Mouse (Mus musculus): ENCODE measurements around the gene Spg7. TPM values are rescaled to one million over a fixed set of nuclear protein-coding genes. Genes with fewer than 3 reads are reported as not detected.
"Not testable (repeated sequence)": the region's sequence is repeated elsewhere in the genome, so short reads cannot be mapped to it uniquely, and the experiment has no call there.

The Spg7 gene
- total and polyA plus RNA-seq, 2 experiments from 2014 or later: 65.1 to 83.1 TPM

DNA sequence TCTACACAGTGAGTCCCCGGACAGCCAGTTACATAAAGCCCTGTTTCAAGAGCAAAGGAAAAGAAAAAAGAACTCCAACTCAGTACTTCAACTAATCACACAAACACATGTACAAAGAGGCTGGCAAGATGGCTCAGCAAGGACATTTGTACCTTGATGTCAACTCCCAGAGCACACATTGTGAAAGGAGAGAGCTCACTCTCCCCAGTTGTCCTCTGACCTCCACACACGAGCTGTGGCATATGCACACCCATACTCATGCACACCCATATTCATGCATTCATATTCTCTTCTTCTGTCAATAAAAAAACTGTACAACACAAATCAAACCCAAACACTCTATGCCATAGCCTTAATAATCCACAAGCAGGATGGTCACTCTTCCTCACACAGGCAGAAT, 41.9 kb upstream of the Spg7 start:
- H3K36me3 ChIP-seq (replicated peaks; ENCODE audit: control insufficient read depth, insufficient read depth, low read length): no peaks in the 10 kb centered on the region; the same call in 1 of the 2 replicates
- WGBS: 64% methylated on average over 2 of the region's 2 CpGs
- H3K9me3 ChIP-seq (replicated peaks; ENCODE audit: control insufficient read depth, low read length): no peaks in the 10 kb centered on the region
- peaks cover 33% of the 10 kb centered on the region for H3K4me1 ChIP-seq (ENCODE audit: control insufficient read depth, insufficient read depth)
- H3K27ac ChIP-seq (ENCODE audit: low read depth): peak overlapping the region; percentile 65
- no peaks in the 10 kb centered on the region for H3K27me3 ChIP-seq (ENCODE audit: control insufficient read depth, insufficient read depth, low read length)
- H3K9ac ChIP-seq (replicated peaks; ENCODE audit: low read depth, low read length): no peak overlapping the region
- no peak overlapping the region for H3K4me3 ChIP-seq (ENCODE audit: low read depth, low read length)
- no peak for ATAC-seq (ENCODE audit: insufficient read depth, low read depth)
- no peak overlapping the region for H3K4me2 ChIP-seq (ENCODE audit: low read depth, low read length)
- no peak for DNase-seq (ENCODE audit: low spot score)
- TF ChIP-seq CTCF (IDR thresholded peaks at IDR 0.05; ENCODE audit: low read depth) (no peak), EP300 (IDR thresholded peaks at IDR 0.05; ENCODE audit: low read depth) (no peak)

- TF ChIP-seq CTCF (IDR thresholded peaks at IDR 0.05; ENCODE audit: low read depth) (no peak), EP300 (IDR thresholded peaks at IDR 0.05; ENCODE audit: low read depth) (no peak)
- ATAC-seq (ENCODE audit: insufficient read depth, low read depth): no peak
- 59% methylated on average over 1 of the region's 1 CpGs for WGBS
- no peaks in the 10 kb centered on the region for H3K9me3 ChIP-seq (replicated peaks; ENCODE audit: control insufficient read depth, low read length)
- peak; percentile 46 for DNase-seq (ENCODE audit: low spot score)
- no peak overlapping the region for H3K4me3 ChIP-seq (ENCODE audit: low read depth, low read length)
- peak overlapping the region; percentile 65 for H3K27ac ChIP-seq (ENCODE audit: low read depth)
- no peak overlapping the region for H3K4me2 ChIP-seq (ENCODE audit: low read depth, low read length)
- H3K9ac ChIP-seq (replicated peaks; ENCODE audit: low read depth, low read length): no peak overlapping the region
- peaks cover 32% of the 10 kb centered on the region for H3K4me1 ChIP-seq (ENCODE audit: control insufficient read depth, insufficient read depth)
- no peaks in the 10 kb centered on the region for H3K27me3 ChIP-seq (ENCODE audit: control insufficient read depth, insufficient read depth, low read length)
- H3K36me3 ChIP-seq (replicated peaks; ENCODE audit: control insufficient read depth, insufficient read depth, low read length): no peaks in the 10 kb centered on the region; the same call in 1 of the 2 replicates
Measured at GRCm38 (mm10) chr8:123021259-123021658, 41.5 kb upstream of the Spg7 start.

DNA sequence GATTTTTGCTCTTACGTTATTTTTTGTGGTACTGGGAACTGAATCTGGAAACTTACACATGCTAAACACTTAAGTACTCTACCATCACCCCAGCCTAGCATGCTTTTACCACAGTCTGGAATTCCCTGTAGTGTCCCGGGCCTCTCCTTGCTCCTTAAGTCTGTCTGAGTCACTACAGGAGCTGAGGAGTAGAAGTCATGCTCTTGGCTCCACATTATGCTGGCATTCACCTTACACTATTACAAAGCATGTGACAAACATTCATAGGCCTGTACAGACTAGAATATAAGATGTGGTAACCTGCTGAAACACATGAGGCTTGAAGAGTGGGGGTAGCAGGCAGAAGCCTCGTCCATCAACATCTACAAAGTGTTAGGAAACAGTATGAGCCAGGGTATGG, 40.0 kb upstream of the Spg7 start:
- H3K36me3 ChIP-seq (replicated peaks; ENCODE audit: control insufficient read depth, insufficient read depth, low read length): no peaks in the 10 kb centered on the region; the same call in 1 of the 2 replicates
- H3K9ac ChIP-seq (replicated peaks; ENCODE audit: low read depth, low read length): no peak overlapping the region
- H3K9me3 ChIP-seq (replicated peaks; ENCODE audit: control insufficient read depth, low read length): no peaks in the 10 kb centered on the region
- 64% methylated on average over 3 of the region's 3 CpGs for WGBS
- H3K4me3 ChIP-seq (ENCODE audit: low read depth, low read length): no peak overlapping the region
- H3K27me3 ChIP-seq (ENCODE audit: control insufficient read depth, insufficient read depth, low read length): no peaks in the 10 kb centered on the region
- peaks cover 33% of the 10 kb centered on the region for H3K4me1 ChIP-seq (ENCODE audit: control insufficient read depth, insufficient read depth)
- TF ChIP-seq EP300 (IDR thresholded peaks at IDR 0.05; ENCODE audit: low read depth): no peak
- TF ChIP-seq CTCF (IDR thresholded peaks at IDR 0.05; ENCODE audit: low read depth): no peak
- no peak overlapping the region for H3K4me2 ChIP-seq (ENCODE audit: low read depth, low read length)
- H3K27ac ChIP-seq (ENCODE audit: low read depth): no peak overlapping the region
- ATAC-seq (ENCODE audit: insufficient read depth, low read depth) (no peak), DNase-seq (ENCODE audit: low spot score) (no peak)

- H3K9ac ChIP-seq (replicated peaks; ENCODE audit: low read depth, low read length): no peak overlapping the region
- no peak overlapping the region for H3K27ac ChIP-seq (ENCODE audit: low read depth)
Measured at GRCm38 (mm10) chr8:123024226-123024625, 38.5 kb upstream of the Spg7 start.

GRCm38 (mm10) chr8:123025951-123026351, 36.8 kb upstream of the Spg7 start:
- WGBS: 74% methylated on average over 3 of the region's 3 CpGs
- H3K36me3 ChIP-seq (replicated peaks; ENCODE audit: control insufficient read depth, insufficient read depth, low read length): no peaks in the 10 kb centered on the region; the same call in 1 of the 2 replicates
- H3K4me2 ChIP-seq (ENCODE audit: low read depth, low read length): no peak overlapping the region
- peaks cover 15% of the 10 kb centered on the region for H3K4me1 ChIP-seq (ENCODE audit: control insufficient read depth, insufficient read depth)
- H3K27ac ChIP-seq (ENCODE audit: low read depth): no peak overlapping the region
- no peak overlapping the region for H3K9ac ChIP-seq (replicated peaks; ENCODE audit: low read depth, low read length)
- no peak overlapping the region for H3K4me3 ChIP-seq (ENCODE audit: low read depth, low read length)
- no peaks in the 10 kb centered on the region for H3K9me3 ChIP-seq (replicated peaks; ENCODE audit: control insufficient read depth, low read length)
- DNase-seq (ENCODE audit: low spot score) (no peak), ATAC-seq (ENCODE audit: insufficient read depth, low read depth) (no peak)
- no peaks in the 10 kb centered on the region for H3K27me3 ChIP-seq (ENCODE audit: control insufficient read depth, insufficient read depth, low read length)
- TF ChIP-seq EP300 (IDR thresholded peaks at IDR 0.05; ENCODE audit: low read depth): no peak
- TF ChIP-seq CTCF (IDR thresholded peaks at IDR 0.05; ENCODE audit: low read depth): no peak

More at GRCm38 (mm10) chr8:123024226-123024625, 38.5 kb upstream of the Spg7 start:
- Histone ChIP-seq H3K9me3 (replicated peaks; ENCODE audit: control insufficient read depth, low read length) (no peaks in the 10 kb centered on the region), H3K4me1 (ENCODE audit: control insufficient read depth, insufficient read depth) (peaks cover 22% of the 10 kb centered on the region), H3K4me2 (ENCODE audit: low read depth, low read length) (no peak overlapping the region), H3K4me3 (ENCODE audit: low read depth, low read length) (no peak overlapping the region), H3K27me3 (ENCODE audit: control insufficient read depth, insufficient read depth, low read length) (no peaks in the 10 kb centered on the region), H3K36me3 (replicated peaks; ENCODE audit: control insufficient read depth, insufficient read depth, low read length) (no peaks in the 10 kb centered on the region; the same call in 1 of the 2 replicates)
- TF ChIP-seq EP300 (IDR thresholded peaks at IDR 0.05; ENCODE audit: low read depth) (no peak), CTCF (IDR thresholded peaks at IDR 0.05; ENCODE audit: low read depth) (no peak)
- ATAC-seq (ENCODE audit: insufficient read depth, low read depth) (no peak), DNase-seq (ENCODE audit: low spot score) (no peak)
- 93% methylated on average over 2 of the region's 2 CpGs for WGBS

GRCm38 (mm10) chr8:123027786-123028185, 35.0 kb upstream of the Spg7 start:
- H3K9me3 ChIP-seq (replicated peaks; ENCODE audit: control insufficient read depth, low read length): no peaks in the 10 kb centered on the region
- no peaks in the 10 kb centered on the region; the same call in 1 of the 2 replicates for H3K36me3 ChIP-seq (replicated peaks; ENCODE audit: control insufficient read depth, insufficient read depth, low read length)
- peaks cover 3% of the 10 kb centered on the region; the same call in 1 of the 2 replicates for H3K4me1 ChIP-seq (ENCODE audit: control insufficient read depth, insufficient read depth)
- no peak for DNase-seq (ENCODE audit: low spot score)
- no peak for ATAC-seq (ENCODE audit: insufficient read depth, low read depth)
- H3K4me3 ChIP-seq (ENCODE audit: low read depth, low read length): no peak overlapping the region
- H3K27ac ChIP-seq (ENCODE audit: low read depth): no peak overlapping the region
- H3K27me3 ChIP-seq (ENCODE audit: control insufficient read depth, insufficient read depth, low read length): no peaks in the 10 kb centered on the region
- no peak overlapping the region for H3K4me2 ChIP-seq (ENCODE audit: low read depth, low read length)
- TF ChIP-seq EP300 (IDR thresholded peaks at IDR 0.05; ENCODE audit: low read depth) (no peak), CTCF (IDR thresholded peaks at IDR 0.05; ENCODE audit: low read depth) (no peak)
- 73% methylated on average over 8 of the region's 8 CpGs for WGBS
- H3K9ac ChIP-seq (replicated peaks; ENCODE audit: low read depth, low read length): no peak overlapping the region

GRCm38 (mm10) chr8:123030091-123030490, 32.7 kb upstream of the Spg7 start:
- H3K4me3 ChIP-seq (ENCODE audit: low read depth, low read length); ATAC-seq (ENCODE audit: insufficient read depth, low read depth); H3K4me1 ChIP-seq (ENCODE audit: control insufficient read depth, insufficient read depth); H3K27me3 ChIP-seq (ENCODE audit: control insufficient read depth, insufficient read depth, low read length); H3K27ac ChIP-seq (ENCODE audit: low read depth); H3K36me3 ChIP-seq (replicated peaks; ENCODE audit: control insufficient read depth, insufficient read depth, low read length); H3K9me3 ChIP-seq (replicated peaks; ENCODE audit: control insufficient read depth, low read length); DNase-seq (ENCODE audit: low spot score); H3K9ac ChIP-seq (replicated peaks; ENCODE audit: low read depth, low read length); H3K4me2 ChIP-seq (ENCODE audit: low read depth, low read length): not testable (repeated sequence)
- WGBS: 82% methylated on average over 4 of the region's 5 CpGs
